Mouse (Mus musculus) brain, embryonic 18.5 days (tissue): ENCODE results near the gene Rtca.

Experiments used
- DNase-seq: peaks from one replicate; pipeline ENCODE4 v3.0.0-alpha.2; 2012; ENCODE audit warnings: low read depth, low spot score

Rtca gene

DNA sequence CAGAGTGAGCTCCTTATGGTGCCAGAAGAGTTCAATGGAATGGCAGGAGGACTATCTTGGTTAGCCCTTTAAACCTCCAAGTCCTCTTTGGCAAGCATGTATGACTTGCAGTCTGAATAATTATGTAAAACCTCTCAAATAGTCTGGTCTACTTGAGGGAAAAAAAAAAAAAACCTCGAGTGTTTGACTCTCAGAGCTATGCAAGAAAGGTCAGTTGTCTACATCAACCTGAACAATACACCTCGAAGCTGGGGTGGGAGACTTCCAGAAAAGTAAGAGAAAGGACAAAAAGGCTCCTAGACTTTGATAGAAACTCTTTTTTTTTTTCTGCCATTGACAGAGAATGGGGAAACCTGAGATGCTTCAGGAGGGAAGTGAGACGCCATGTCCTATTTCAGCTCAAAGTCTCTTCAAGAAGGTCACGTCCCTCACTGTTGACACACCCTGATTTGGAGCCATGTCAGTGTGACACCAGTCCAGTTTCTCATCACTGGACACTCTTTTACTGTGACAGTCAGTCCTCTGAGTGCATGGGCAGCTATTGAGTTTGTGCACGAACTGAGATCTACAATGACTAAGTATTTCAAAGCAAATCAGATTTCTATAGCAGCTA is 31.2 kb downstream of the Rtca start:
- DNase-seq = no peak

- no peak for DNase-seq
These were observed 33.4 kb downstream of the Rtca start for GRCm38 (mm10) chr3:116474602-116475001.

- DNase-seq = no peak
These were observed 42.3 kb downstream of the Rtca start for GRCm38 (mm10) chr3:116465709-116466108.

DNA sequence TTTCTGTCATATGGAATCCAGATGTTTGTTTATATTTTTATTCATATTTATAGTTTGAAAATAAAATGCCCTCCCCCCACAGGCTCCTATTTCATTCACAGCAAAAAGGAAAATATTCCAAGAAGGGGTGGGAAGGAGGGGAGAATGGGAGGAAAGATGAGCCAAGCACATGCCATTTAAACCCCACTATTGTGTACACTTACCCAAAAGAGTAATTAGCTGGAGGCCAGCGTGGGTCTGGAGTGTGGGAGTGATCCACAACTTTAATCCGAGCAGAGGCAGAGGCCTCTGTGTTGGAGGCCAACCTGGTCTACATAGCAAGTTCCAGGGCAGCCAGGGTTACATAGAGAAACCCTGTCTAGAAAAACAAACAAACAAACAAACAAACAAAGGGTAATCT is 43.7 kb downstream of the Rtca start:
- no peak for DNase-seq

DNA sequence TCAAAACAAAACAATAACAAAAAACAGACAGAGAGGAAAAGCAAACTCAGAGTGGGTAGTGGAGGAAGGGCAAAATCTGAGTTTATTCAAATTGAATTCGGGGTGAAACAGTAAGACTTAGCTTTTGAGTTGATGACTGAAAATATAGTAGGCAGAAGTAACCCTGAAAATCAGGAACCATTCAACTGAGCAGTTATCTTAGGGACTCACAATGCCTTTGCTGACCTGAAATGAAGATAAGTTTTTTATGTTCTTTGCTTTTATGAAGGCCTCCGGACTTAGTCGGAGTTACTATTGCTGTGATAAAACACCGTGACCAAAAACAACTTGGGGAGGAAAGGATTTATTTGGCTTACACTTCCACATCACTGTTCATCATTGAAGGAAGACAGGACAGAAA is 47.0 kb downstream of the Rtca start:
- DNase-seq = no peak

DNA sequence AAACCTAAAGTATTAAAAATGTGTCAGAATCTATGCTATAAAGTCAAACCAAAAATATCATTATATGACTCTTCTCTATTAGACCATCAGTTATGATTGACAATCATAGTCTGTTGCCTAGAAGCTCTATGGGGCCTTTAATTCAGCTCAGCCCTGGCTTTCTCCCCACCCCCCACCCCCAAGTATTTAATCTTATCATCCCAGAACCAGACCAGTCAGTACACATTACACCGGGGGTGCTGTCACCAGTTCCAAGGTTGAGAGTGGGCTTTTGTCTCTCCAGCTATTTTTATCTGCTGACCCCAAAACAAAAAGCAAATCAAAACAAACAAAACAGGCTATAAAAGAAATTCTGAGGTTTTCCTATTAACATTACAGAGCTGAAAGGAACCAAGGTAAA is 53.5 kb downstream of the Rtca start:
- no peak for DNase-seq

DNA sequence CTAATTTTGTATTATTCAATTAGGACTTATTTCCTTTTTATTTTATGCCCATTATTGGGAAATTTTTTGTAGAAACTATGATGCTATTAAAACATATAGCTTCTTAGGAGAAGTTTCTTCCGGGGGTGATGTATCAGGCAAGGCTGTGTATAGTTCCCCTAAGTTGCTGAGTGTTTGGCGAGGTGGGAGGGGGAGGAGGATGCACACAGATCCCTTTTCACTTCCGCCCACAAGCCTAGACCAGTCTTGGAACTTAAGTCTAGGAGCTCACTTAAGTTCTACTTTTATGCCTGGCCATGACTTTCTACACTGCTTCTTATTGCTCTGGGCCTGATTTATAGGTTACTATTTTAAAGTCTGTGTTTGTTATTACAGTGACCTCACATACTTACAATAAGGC is 57.3 kb downstream of the Rtca start:
- no peak for DNase-seq

DNA sequence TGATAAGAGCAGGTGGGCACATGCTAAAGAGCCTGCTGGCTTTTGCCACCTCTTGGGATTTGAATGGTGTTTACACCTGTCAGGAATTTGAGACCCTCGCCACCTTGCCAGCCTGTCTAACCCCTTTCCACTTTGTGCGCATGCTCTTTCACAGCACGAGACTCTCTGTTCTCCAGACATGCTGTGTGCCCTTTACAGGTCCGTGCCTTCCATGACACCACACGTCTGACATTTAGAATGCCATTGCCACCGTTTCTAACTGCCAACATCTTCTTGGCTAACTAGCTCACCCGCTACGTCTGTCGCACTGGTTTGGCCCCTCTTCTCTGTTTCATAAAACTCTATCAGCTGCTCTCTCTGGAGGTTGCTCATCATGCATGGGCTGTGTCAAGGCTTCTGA is 63.7 kb downstream of the Rtca start:
- no peak for DNase-seq

DNA sequence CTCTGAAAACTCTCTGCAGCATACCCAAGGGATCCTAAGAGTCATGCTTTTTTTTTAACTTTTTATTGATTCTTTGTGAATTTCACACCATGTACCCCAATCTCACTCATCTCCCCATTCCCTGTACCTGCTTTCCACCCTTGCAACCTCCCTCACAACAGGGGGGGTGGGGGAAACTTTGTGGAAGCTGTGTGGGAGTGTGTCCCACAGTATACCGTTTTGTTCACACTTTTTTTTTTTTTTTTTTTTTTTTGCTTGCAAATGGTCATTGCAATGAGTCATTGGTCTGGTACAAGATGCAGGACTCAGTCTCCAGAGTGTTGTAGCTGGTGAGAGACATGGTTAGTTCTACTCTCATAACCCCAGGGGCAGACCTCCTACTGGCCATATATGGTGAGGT is 65.2 kb downstream of the Rtca start:
- no peak for DNase-seq

DNA sequence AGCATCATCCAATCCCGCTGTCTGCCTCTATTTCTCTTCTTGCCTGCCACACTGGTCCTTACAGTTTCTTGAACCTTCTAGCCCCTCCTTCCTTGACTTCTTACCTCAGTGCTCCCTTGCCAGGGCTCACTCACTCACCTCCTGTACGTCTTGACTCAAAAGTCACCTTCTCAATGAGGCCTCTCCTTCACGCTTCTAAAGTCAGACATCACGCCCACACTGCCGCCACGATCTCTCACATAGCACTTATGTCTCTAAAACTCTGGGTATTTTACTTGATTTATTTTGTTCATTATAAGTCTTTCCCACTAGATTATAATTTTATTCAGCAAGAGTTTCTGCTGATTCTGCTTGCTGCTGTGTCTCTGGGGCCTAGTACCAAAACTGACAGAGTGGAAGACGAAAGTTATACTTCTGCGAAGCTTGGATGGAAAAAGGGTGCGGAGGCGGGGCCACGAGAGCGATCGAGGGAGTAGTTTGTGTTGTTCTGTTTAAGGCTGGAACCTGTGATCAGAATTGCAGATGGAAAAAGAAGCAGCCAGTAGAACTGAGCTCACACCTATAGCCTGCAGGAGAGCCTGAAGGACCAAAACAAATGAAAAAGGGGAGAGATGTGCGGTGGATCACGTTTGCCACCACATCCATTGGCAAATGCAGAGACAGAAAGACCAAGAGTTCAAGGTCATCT is 66.3 kb downstream of the Rtca start:
- no peak for DNase-seq

DNA sequence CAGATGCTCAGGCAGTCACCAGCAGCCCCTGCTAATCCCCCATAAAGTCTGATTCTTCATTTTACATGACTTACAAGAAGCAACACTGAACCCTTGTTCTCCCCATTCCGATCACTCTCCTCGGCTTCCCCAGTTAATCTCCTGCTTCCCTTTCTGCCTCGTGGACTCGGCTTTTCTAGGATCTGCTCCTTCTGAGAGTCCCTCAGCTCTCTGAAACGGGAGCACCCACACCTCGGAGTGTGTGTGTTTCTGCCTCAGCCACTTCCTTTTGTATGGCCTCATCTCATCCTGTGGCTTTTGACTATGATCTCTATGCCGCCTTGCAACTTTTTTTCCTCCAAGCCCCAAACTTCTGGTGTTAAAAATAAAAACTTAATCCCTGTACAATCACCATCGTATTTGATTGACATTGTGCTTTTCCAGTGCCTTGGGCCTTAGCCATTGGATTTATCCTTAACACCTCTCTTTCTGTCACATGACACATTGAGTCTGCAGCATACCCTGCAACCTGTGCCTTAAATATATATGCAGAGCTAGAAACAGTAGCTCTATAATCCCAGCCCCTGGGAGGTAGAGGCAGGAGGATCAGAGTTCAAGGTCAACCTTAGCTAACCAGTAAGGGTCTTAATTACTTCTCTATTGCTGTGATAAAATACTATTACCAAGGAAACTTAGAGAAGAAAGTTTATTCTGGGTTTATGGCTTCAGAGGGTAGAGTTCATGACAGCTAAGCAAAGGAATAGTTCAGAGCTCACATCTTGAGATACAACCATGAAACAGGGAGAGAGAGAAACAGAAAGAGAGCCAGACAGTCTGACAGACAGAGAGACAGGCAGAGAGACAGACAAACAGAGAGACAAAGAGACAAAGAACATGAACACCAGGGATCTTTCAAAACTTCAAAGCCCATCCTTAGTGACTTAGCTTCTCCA is 67.7 kb downstream of the Rtca start:
- DNase-seq = no peak
